Mouse (Mus musculus) limb, embryonic 10.5 days (tissue): ENCODE measurements around the gene Btg2. TPM values are rescaled to one million over a fixed set of nuclear protein-coding genes. Genes with fewer than 3 reads are reported as not detected.

Experiments
- DNase-seq: peaks from one replicate; pipeline ENCODE4 v3.0.0-alpha.2; 2017; ENCODE audit warnings: low spot score
- H3K27ac ChIP-seq: fragments of 300-500 bp; sonication (generic); 2 replicates; pipeline ENCODE4 v1.5.1; 2016; ENCODE audit warnings: mild to moderate bottlenecking
- H3K27me3 ChIP-seq: fragments of 300-500 bp; sonication (generic); 2 replicates; pipeline ENCODE4 v1.6.1; 2016; ENCODE audit warnings: low read depth, mild to moderate bottlenecking; ENCODE audit not compliant: poor library complexity, severe bottlenecking
- H3K36me3 ChIP-seq: fragments of 300-500 bp; sonication (generic); 2 replicates; pipeline ENCODE4 v1.6.1; 2016; ENCODE audit warnings: mild to moderate bottlenecking, moderate library complexity
- H3K4me1 ChIP-seq: fragments of 300-500 bp; sonication (generic); 2 replicates; pipeline ENCODE4 v1.6.1; 2016
- H3K4me3 ChIP-seq: fragments of 300-500 bp; sonication (generic); 2 replicates; pipeline ENCODE4 v1.5.1; 2016; ENCODE audit warnings: mild to moderate bottlenecking, moderate library complexity
- H3K9me3 ChIP-seq: fragments of 300-500 bp; sonication (generic); replicated peaks from 2 replicates; pipeline ENCODE4 v1.6.1; 2016; ENCODE audit warnings: mild to moderate bottlenecking
- WGBS: fragments of 180-500 bp; shearing (Covaris S2); methylation state at CpG from one replicate; pipeline ENCODE4 v1.1.7; 2016; 5-methylcytosine and 5-hydroxymethylcytosine counted together
- polyA plus RNA-seq: library from polyadenylated mRNA; unstranded; fragments of >200 nt; fragmentation: Nextera tagmentation; extraction: Ambion mirVana; gene quantifications from 2 replicates; pipeline ENCODE4 v1.2.1, GENCODE M21; 2016

Gene Btg2
- polyA plus RNA-seq, 1 experiment from 2014 or later, result 17.7 TPM

DNA sequence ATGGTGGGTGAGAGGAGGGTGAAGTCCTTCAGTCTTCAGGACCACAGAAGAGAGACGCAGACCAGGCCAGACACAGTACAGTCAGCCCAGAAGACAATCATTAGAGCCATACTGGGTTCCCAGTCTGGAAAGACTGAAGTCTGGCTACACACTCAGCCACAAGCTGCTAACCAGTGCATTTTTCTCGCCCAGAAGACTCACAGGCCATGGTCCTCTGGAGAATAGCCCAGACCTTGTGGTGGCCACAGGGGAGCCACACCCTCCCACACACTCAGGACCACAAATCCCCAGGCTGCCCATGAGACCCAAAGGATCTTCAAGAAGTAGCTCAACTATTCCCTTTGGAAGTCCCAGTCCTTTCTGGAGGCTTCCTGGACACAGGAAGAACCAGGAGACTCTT, 39.6 kb downstream of the Btg2 start:
- Histone ChIP-seq H3K36me3 (no peaks in the 10 kb centered on the region), H3K27me3 (0 out of 2 replicates have a peak, but pooled peaks cover 6% of the 10 kb centered on the region), H3K27ac (no peak overlapping the region), H3K4me3 (no peak overlapping the region), H3K4me1 (peaks cover 27% of the 10 kb centered on the region), H3K9me3 (no peaks in the 10 kb centered on the region)
- no peak for DNase-seq
- 79% methylated on average over 2 of the region's 2 CpGs for WGBS

DNA sequence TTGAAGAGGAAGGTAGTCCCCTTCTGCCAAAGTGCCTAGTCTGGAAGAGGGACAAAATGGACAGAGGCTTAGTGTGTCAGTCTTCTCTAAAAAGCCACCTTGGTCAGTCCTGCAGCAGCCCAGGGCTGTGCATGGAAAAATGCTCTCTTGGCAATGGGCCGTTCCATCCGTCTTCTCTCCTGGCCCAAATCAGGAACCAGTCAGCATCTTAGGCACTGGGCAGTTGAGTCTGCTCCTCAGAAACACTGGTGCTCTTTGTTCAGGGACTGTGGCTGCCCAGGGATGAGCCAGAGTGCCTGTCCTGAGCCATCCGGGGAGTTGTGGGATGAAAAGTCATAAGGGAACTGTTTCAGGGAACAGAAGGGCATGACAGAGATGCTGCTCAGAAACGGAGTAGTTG, 40.6 kb downstream of the Btg2 start:
- Histone ChIP-seq H3K9me3 (no peaks in the 10 kb centered on the region), H3K27me3 (0 out of 2 replicates have a peak, but pooled peaks cover 3% of the 10 kb centered on the region), H3K4me3 (no peak overlapping the region), H3K27ac (no peak overlapping the region), H3K4me1 (peaks cover 21% of the 10 kb centered on the region), H3K36me3 (no peaks in the 10 kb centered on the region)
- no peak for DNase-seq
- WGBS, result 86% methylated on average over 4 of the region's 4 CpGs

- Histone ChIP-seq H3K27ac (no peak within 1 kb of the TSS; the same call in 1 of the 2 replicates), H3K9me3 (no peaks in the 10 kb centered on the region), H3K27me3 (0 out of 2 replicates have a peak, but pooled peaks cover 3% of the 10 kb centered on the region), H3K4me1 (peaks cover 13% of the 10 kb centered on the region), H3K4me3 (no peak within 1 kb of the TSS), H3K36me3 (no peaks in the 10 kb centered on the region)
- no peak for DNase-seq
- 51% methylated on average over 9 of the region's 9 CpGs for WGBS
Observed at GRCm38 (mm10) chr1:134037172-134037571, 41.7 kb downstream of the Btg2 start, which contains the start of gene Fmod. TSS of gene Fmod (plus strand) at chr1:134037254.

DNA sequence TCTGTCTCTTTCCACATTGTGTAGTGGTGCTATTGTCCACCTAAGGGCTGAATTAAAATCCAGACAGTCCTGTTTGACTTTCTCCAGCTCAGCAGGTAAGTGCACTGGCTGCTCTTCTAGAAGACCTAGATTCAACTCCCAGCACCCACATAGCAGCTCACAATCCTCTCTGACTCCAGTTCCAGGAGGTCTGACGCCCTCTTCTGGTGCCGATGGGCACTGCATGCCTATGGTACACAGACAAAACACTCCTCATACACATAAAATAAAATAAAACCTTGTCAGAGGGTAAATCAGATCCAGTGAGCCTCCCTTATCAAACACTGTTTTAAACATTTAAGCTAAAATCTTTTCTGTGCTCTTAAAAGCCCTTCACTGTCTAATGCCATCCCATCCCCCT, 42.4 kb downstream of the Btg2 start:
- Histone ChIP-seq H3K9me3 (no peaks in the 10 kb centered on the region), H3K27me3 (0 out of 2 replicates have a peak, but pooled peaks cover 3% of the 10 kb centered on the region), H3K4me3 (no peak overlapping the region), H3K4me1 (peaks cover 10% of the 10 kb centered on the region), H3K27ac (no peak overlapping the region; the same call in 1 of the 2 replicates), H3K36me3 (no peaks in the 10 kb centered on the region)
- WGBS, result 58% methylated on average over 2 of the region's 2 CpGs
- no peak for DNase-seq

GRCm38 (mm10) chr1:134028161-134028846, 50.6 kb downstream of the Btg2 start:
- 91% methylated on average over 14 of the region's 14 CpGs for WGBS
- H3K9me3 ChIP-seq, result no peaks in the 10 kb centered on the region
- no peaks in the 10 kb centered on the region for H3K27me3 ChIP-seq
- H3K4me1 ChIP-seq, result no peaks in the 10 kb centered on the region
- DNase-seq, result no peak
- H3K27ac ChIP-seq, result no peak overlapping the region
- no peak overlapping the region for H3K4me3 ChIP-seq
- no peaks in the 10 kb centered on the region for H3K36me3 ChIP-seq

DNA sequence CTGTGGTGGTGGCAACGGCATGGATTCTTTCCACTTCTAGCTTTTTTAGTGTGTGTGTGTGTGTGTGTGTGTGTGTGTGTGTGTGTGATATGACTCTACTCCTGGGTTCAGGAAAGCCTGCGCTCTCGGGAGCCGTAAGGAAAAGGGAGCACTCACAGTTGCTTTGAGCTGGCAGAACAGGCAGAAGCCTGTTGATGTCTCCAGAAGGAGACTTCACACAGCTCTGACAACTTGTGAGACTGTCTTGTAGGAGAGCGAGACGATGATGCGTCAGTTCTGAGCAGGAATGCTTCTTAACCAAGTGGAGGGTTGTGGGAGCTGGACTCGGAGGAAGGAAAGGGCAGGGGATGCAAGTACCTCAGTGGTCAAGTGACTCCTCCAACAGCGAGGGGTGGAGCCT, 52.2 kb downstream of the Btg2 start:
- Histone ChIP-seq H3K9me3 (no peaks in the 10 kb centered on the region), H3K4me3 (no peak overlapping the region), H3K36me3 (no peaks in the 10 kb centered on the region), H3K27ac (no peak overlapping the region), H3K4me1 (no peaks in the 10 kb centered on the region), H3K27me3 (no peaks in the 10 kb centered on the region)
- no peak for DNase-seq
- WGBS, result 89% methylated on average over 9 of the region's 9 CpGs

DNA sequence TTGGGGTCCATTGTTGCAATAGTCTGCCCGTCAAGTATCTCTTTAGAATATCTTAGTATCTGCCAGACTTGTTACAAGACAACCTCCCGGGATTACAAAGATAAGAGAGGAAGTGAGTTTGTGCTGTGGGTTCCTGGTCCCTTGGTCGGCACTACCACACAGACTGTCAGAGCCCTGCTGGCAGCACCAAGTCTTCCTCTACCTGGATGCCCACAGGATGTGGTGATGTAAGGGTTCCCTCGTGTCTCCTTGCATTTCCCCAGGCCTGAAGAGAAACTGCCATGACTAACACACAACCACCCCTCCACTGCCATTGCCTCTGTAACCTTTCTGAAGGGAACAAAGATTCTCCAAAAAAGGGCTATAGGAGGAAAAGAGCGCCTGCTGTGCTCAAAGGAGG, 52.9 kb downstream of the Btg2 start:
- DNase-seq, result no peak
- no peak overlapping the region for H3K27ac ChIP-seq
- no peak overlapping the region for H3K4me3 ChIP-seq
- H3K36me3 ChIP-seq, result no peaks in the 10 kb centered on the region
- no peaks in the 10 kb centered on the region for H3K9me3 ChIP-seq
- no peaks in the 10 kb centered on the region for H3K4me1 ChIP-seq
- H3K27me3 ChIP-seq, result no peaks in the 10 kb centered on the region
- 85% methylated on average over 5 of the region's 5 CpGs for WGBS

Other genes starting within 250 kb of the Btg2 start
- gene Optc, start 171.1 kb downstream of the Btg2 start, polyA plus RNA-seq, result 0.24 and 0.41 TPM in 2 replicates
- gene Prelp, start 157.7 kb downstream of the Btg2 start, polyA plus RNA-seq, result 0.18 and 0.56 TPM in 2 replicates
- gene Fmod, start 41.9 kb downstream of the Btg2 start, polyA plus RNA-seq, result 2.4 and 2.5 TPM in 2 replicates
- not detected in 2 replicates for gene Chit1, start 32.1 kb upstream of the Btg2 start, polyA plus RNA-seq
- gene Chil1, start 103.1 kb upstream of the Btg2 start, polyA plus RNA-seq, result 0.80 TPM in 1 of 2 replicates, not detected in the other
- gene Mybph, start 114.3 kb upstream of the Btg2 start, polyA plus RNA-seq, result 0.56 and 0.98 TPM in 2 replicates
- gene Adora1, start 156.3 kb upstream of the Btg2 start, polyA plus RNA-seq, result 0.06 and 0.69 TPM in 2 replicates
- gene Myog, start 210.9 kb upstream of the Btg2 start, polyA plus RNA-seq, result 2.0 and 16.0 TPM in 2 replicates